Mouse (Mus musculus) hindbrain, postnatal 0 days (tissue): Measurements from ENCODE around the gene Gm21964. TPM values are rescaled to one million over a fixed set of nuclear protein-coding genes. Genes with fewer than 3 reads are reported as not detected.

Experiments used
- ATAC-seq: fragments of 200-750 bp; cut with Nextera tagmentation; 2 replicates; pipeline ENCODE4 v1.8.0; 2017; ENCODE audit warnings: mild to moderate bottlenecking, moderate TSS enrichment, moderate library complexity
- DNase-seq: peaks from one replicate; pipeline ENCODE4 v3.0.0-alpha.2; 2015; ENCODE audit warnings: low spot score
- H3K27ac ChIP-seq: fragments of 300-500 bp; sonication (generic); 2 replicates; pipeline ENCODE4 v1.5.1; 2014; ENCODE audit warnings: mild to moderate bottlenecking
- H3K27me3 ChIP-seq: fragments of 300-500 bp; sonication (generic); 2 replicates; pipeline ENCODE4 v1.6.1; 2014; ENCODE audit warnings: low read length, mixed read lengths; ENCODE audit not compliant: insufficient read depth
- H3K36me3 ChIP-seq: fragments of 300-500 bp; sonication (generic); 2 replicates; pipeline ENCODE4 v1.6.1; 2014; ENCODE audit warnings: low read length, mixed read lengths; ENCODE audit not compliant: insufficient read depth
- H3K4me1 ChIP-seq: fragments of 300-500 bp; sonication (generic); 2 replicates; pipeline ENCODE4 v1.6.1; 2014; ENCODE audit warnings: antibody characterized with exemption, low read length, mixed read lengths; ENCODE audit not compliant: insufficient read depth
- H3K4me2 ChIP-seq: fragments of 300-500 bp; sonication (generic); 2 replicates; pipeline ENCODE4 v1.6.1; 2014; ENCODE audit warnings: low read depth, mild to moderate bottlenecking, low read length, moderate library complexity, mixed read lengths
- H3K4me3 ChIP-seq: fragments of 300-500 bp; sonication (generic); 2 replicates; pipeline ENCODE4 v1.5.1; 2014; ENCODE audit warnings: low read length
- H3K9ac ChIP-seq: fragments of 300-500 bp; sonication (generic); replicated peaks from 2 replicates; pipeline ENCODE4 v1.6.1; 2014; ENCODE audit warnings: mild to moderate bottlenecking, low read length, moderate library complexity, mixed read lengths
- H3K9me3 ChIP-seq: fragments of 300-500 bp; sonication (generic); 2 replicates; pipeline ENCODE4 v1.6.1; 2016; ENCODE audit warnings: low read length, mixed read lengths
- CTCF ChIP-seq: IDR thresholded peaks from 2 replicates; pipeline ENCODE4 v1.5.1; 2016; ENCODE audit warnings: antibody characterized with exemption, control low read depth, low read depth
- WGBS: fragments of 180-500 bp; shearing (Covaris S2); extraction: QIAGEN DNeasy Blood & Tissue Kit; methylation state at CpG from one replicate; pipeline ENCODE4 v1.1.7; 2014; 5-methylcytosine and 5-hydroxymethylcytosine counted together
- polyA plus RNA-seq: library from polyadenylated mRNA; unstranded; fragments of >200 nt; fragmentation: Nextera tagmentation; extraction: Ambion mirVana; gene quantifications from 2 replicates; pipeline ENCODE4 v1.2.1, GENCODE M21; 2015
- total RNA-seq: library from RNA; depleted of rRNA; stranded (reverse); fragments of >200 nt; gene quantifications from 2 replicates; pipeline ENCODE4 v1.2.3, GENCODE M21; 2014

Gm21964 gene
- total and polyA plus RNA-seq, 2 experiments from 2014 or later, result not detected

- TF ChIP-seq CTCF, result no peak
- H3K27ac ChIP-seq, result no peak within 1 kb of the TSS
- no peak within 1 kb of the TSS for H3K4me3 ChIP-seq
- H3K4me1 ChIP-seq, result no peaks in the 10 kb centered on the region
- 85% methylated on average over 3 of the region's 3 CpGs for WGBS
- no peak within 1 kb of the TSS for H3K4me2 ChIP-seq
- H3K9me3 ChIP-seq, result no peaks in the 10 kb centered on the region
- ATAC-seq (no peak), DNase-seq (no peak)
- no peaks in the 10 kb centered on the region for H3K27me3 ChIP-seq
- no peak within 1 kb of the TSS for H3K9ac ChIP-seq
- H3K36me3 ChIP-seq, result no peaks in the 10 kb centered on the region
These were observed 1.6 kb downstream of the Gm21964 start, which contains the start of gene Gm17720 for GRCm38 (mm10) chr8:110102653-110103052. TSS of gene Gm17720 (minus strand) at chr8:110102753.

GRCm38 (mm10) chr8:110119715-110120114, 18.7 kb downstream of the Gm21964 start:
- H3K36me3 ChIP-seq, result no peaks in the 10 kb centered on the region
- H3K4me3 ChIP-seq, result no peak overlapping the region
- no peaks in the 10 kb centered on the region for H3K9me3 ChIP-seq
- 46% methylated on average over 6 of the region's 6 CpGs for WGBS
- no peak overlapping the region for H3K27ac ChIP-seq
- no peak overlapping the region for H3K4me2 ChIP-seq
- ATAC-seq (peak; percentile 40; the same call in 1 of the 2 replicates), DNase-seq (peak; percentile 65)
- no peak overlapping the region for H3K9ac ChIP-seq
- no peaks in the 10 kb centered on the region for H3K27me3 ChIP-seq
- no peaks in the 10 kb centered on the region for H3K4me1 ChIP-seq
- TF ChIP-seq CTCF, result peak; percentile 74

GRCm38 (mm10) chr8:110130537-110130936, 29.5 kb downstream of the Gm21964 start:
- Histone ChIP-seq H3K4me1 (0 out of 2 replicates have a peak, but pooled peaks cover 3% of the 10 kb centered on the region), H3K4me3 (no peak overlapping the region), H3K27me3 (no peaks in the 10 kb centered on the region), H3K4me2 (no peak overlapping the region), H3K9ac (no peak overlapping the region), H3K36me3 (no peaks in the 10 kb centered on the region), H3K27ac (no peak overlapping the region), H3K9me3 (no peaks in the 10 kb centered on the region)
- 23% methylated on average over 13 of the region's 13 CpGs for WGBS
- ATAC-seq, result peak; percentile 70
- TF ChIP-seq CTCF, result peak; percentile 93
- peak; percentile 92 for DNase-seq

- WGBS, result 69% methylated on average over 8 of the region's 8 CpGs
- ATAC-seq, result no peak
- TF ChIP-seq CTCF, result no peak
These were observed 33.2 kb downstream of the Gm21964 start for GRCm38 (mm10) chr8:110134236-110134635.

GRCm38 (mm10) chr8:110135515-110135914, 34.5 kb downstream of the Gm21964 start:
- H3K27me3 ChIP-seq, result no peaks in the 10 kb centered on the region
- H3K9me3 ChIP-seq, result no peaks in the 10 kb centered on the region
- TF ChIP-seq CTCF, result no peak
- DNase-seq, result peak; percentile 64
- H3K9ac ChIP-seq, result no peak overlapping the region
- 0 out of 2 replicates have a peak, but pooled peaks have one; percentile 24 for ATAC-seq
- H3K4me1 ChIP-seq, result 0 out of 2 replicates have a peak, but pooled peaks cover 7% of the 10 kb centered on the region
- H3K4me3 ChIP-seq, result no peak overlapping the region
- H3K36me3 ChIP-seq, result no peaks in the 10 kb centered on the region
- H3K4me2 ChIP-seq, result no peak overlapping the region
- no peak overlapping the region; the same call in 1 of the 2 replicates for H3K27ac ChIP-seq
- WGBS, result 41% methylated on average over 7 of the region's 7 CpGs

More at GRCm38 (mm10) chr8:110134236-110134635, 33.2 kb downstream of the Gm21964 start:
- H3K9me3 ChIP-seq, result no peaks in the 10 kb centered on the region
- no peak overlapping the region for H3K9ac ChIP-seq
- H3K36me3 ChIP-seq, result no peaks in the 10 kb centered on the region
- 0 out of 2 replicates have a peak, but pooled peaks cover 7% of the 10 kb centered on the region for H3K4me1 ChIP-seq
- H3K27me3 ChIP-seq, result no peaks in the 10 kb centered on the region
- H3K4me2 ChIP-seq, result no peak overlapping the region
- H3K27ac ChIP-seq, result no peak overlapping the region
- no peak for DNase-seq
- no peak overlapping the region for H3K4me3 ChIP-seq

GRCm38 (mm10) chr8:110140156-110140555, 39.1 kb downstream of the Gm21964 start:
- H3K27ac ChIP-seq, result no peak overlapping the region
- WGBS, result 63% methylated on average over 3 of the region's 3 CpGs
- TF ChIP-seq CTCF, result no peak
- H3K4me3 ChIP-seq, result no peak overlapping the region
- H3K4me2 ChIP-seq, result no peak overlapping the region
- ATAC-seq (no peak), DNase-seq (peak; percentile 14)
- no peaks in the 10 kb centered on the region for H3K36me3 ChIP-seq
- no peaks in the 10 kb centered on the region for H3K27me3 ChIP-seq
- 0 out of 2 replicates have a peak, but pooled peaks cover 7% of the 10 kb centered on the region for H3K4me1 ChIP-seq
- no peak overlapping the region for H3K9ac ChIP-seq
- H3K9me3 ChIP-seq, result no peaks in the 10 kb centered on the region

- Histone ChIP-seq H3K4me3 (no peak overlapping the region), H3K4me2 (no peak overlapping the region), H3K9me3 (no peaks in the 10 kb centered on the region), H3K27ac (no peak overlapping the region), H3K36me3 (no peaks in the 10 kb centered on the region), H3K4me1 (0 out of 2 replicates have a peak, but pooled peaks cover 1% of the 10 kb centered on the region), H3K9ac (no peak overlapping the region), H3K27me3 (no peaks in the 10 kb centered on the region)
- TF ChIP-seq CTCF, result no peak
- ATAC-seq (no peak), DNase-seq (peak; percentile 25)
- 60% methylated on average over 4 of the region's 4 CpGs for WGBS
These were observed 39.8 kb downstream of the Gm21964 start for GRCm38 (mm10) chr8:110140770-110141169.
